Mouse (Mus musculus) spleen, adult 18-20 months (tissue): Measurements from ENCODE around the gene Gm7876.
"Not testable (repeated sequence)": the region's sequence is repeated elsewhere in the genome, so short reads cannot be mapped to it uniquely, and the experiment has no call there.

Source experiments
- DNase-seq, 2 experiments: peaks; one replicate each; pipeline ENCODE4 v3.0.0; 2022; ENCODE audit warnings: mixed read lengths in 2 of 2

Gene Gm7876

DNA sequence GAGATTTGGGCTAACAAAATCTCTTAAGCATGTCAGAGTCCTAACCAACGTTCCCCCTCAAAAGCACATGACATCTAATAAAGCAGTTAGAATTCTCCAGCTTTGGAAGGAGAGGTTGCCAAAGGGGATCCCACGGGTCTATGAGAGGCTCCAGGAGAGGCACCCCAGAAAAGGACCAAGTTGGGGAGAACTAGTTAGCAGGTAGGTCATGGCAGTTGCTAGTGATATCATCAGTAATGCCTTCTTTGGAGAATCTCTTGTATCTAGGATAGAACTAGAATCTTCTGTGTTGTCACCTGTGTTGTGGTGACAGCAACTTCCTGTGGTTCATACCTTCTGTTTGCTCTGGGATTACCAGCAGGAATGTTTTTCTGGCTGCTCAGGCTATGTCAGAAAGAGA lies at the start of gene Gm7876:
TSS of gene Gm7876 (plus strand) at position 301 of the 400 bp plus-strand sequence.
- DNase-seq, result not testable (repeated sequence)

DNA sequence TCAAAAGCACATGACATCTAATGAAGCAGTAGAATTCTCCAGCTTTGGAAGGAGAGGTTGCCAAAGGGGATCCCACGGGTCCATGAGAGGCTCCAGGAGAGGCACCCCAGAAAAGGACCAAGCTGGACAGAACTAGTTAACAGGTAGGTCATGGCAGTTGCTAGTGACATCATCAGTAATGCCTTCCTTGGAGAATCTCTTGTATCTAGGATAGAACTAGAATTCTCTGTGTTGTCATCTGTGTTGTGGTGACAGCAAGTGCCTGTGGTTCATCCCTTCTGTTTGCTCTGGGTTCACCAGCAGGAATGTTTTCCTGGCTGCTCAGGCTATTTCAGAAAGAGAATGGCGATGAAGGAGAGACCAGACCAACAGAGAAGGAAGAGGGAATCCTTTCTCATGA lies 45.1 kb upstream of the Gm7876 start, which contains the start of gene Gm3239:
TSS of gene Gm3239 (plus strand) at position 301 of the 400 bp plus-strand sequence.
- DNase-seq, result not testable (repeated sequence)

DNA sequence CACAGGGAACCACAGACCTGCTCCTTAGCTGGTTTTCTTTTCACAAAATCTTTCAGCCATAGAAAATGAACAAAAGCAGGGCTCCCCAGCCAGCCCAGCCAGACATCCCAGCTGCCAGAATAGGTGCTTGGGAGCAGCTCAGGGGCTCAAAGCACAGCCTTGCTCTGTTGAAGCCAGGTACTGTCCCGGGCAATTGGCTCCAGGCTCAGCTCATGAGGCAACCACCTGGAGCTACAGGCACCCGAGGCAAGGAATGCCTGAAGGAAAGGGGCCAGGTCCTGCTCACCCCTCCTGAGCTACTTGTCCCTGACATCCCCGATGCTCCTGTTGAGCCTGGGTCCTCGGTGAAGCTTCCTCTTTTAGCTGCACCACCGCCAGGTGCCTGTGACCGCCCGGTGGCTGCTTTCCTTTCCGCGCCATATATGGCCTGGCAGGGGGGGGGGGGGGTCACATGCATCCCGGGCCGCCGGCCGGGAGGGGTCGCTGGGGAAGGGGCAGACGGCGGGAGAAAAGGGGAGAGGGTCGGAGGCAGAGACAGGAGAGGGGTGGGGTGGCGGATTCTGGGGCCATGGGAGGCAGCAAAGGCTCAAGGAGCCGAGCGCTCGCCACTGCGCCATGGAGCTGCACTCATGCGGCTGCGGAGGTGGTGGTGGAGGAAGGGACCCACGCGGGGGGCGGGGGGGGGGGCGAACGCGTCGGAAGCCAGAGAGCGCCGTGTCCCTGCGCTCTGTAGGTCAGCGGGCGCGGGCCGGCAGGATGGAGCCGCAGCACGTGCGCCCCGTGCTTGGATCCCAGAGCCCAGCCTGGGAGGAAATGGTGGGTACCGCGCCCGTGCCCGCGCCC lies 17.2 kb downstream of the Gm7876 start, which contains the start of gene Gm3252:
TSS of gene Gm3252 (plus strand) at position 738 of the 843 bp plus-strand sequence.
- not testable (repeated sequence) for DNase-seq
